Mouse (Mus musculus) c-Kit-negative CD71-positive TER-119-positive erythroid progenitor cells, embryonic 14.5 days (primary cell): ENCODE results near the gene Olfml2b.

Experiments used
- DNase-seq: peaks from one replicate; pipeline ENCODE4 v3.0.0-alpha.2; 2013; ENCODE audit warnings: low read depth, low spot score

Gene Olfml2b

GRCm38 (mm10) chr1:170646606-170647287, 2.4 kb downstream of the Olfml2b start:
- DNase-seq, result no peak

GRCm38 (mm10) chr1:170647381-170647780, 3.0 kb downstream of the Olfml2b start:
- no peak for DNase-seq

GRCm38 (mm10) chr1:170647971-170648514, 3.7 kb downstream of the Olfml2b start:
- DNase-seq, result no peak

GRCm38 (mm10) chr1:170651046-170651723, 6.9 kb downstream of the Olfml2b start:
- no peak for DNase-seq

GRCm38 (mm10) chr1:170651989-170652740, 7.8 kb downstream of the Olfml2b start:
- DNase-seq, result no peak

- DNase-seq, result no peak
Measured at GRCm38 (mm10) chr1:170655280-170655917, 11.1 kb downstream of the Olfml2b start.

GRCm38 (mm10) chr1:170656518-170657227, 12.3 kb downstream of the Olfml2b start:
- DNase-seq, result no peak

GRCm38 (mm10) chr1:170657228-170657521, 12.8 kb downstream of the Olfml2b start:
- DNase-seq, result no peak

GRCm38 (mm10) chr1:170657643-170658314, 13.4 kb downstream of the Olfml2b start:
- DNase-seq, result no peak

- no peak for DNase-seq
Measured at GRCm38 (mm10) chr1:170659260-170659659, 14.9 kb downstream of the Olfml2b start.

- no peak for DNase-seq
Measured at GRCm38 (mm10) chr1:170664620-170665185, 20.4 kb downstream of the Olfml2b start.

- no peak for DNase-seq
Measured at GRCm38 (mm10) chr1:170665200-170665599, 20.9 kb downstream of the Olfml2b start.

GRCm38 (mm10) chr1:170674184-170674775, 29.9 kb downstream of the Olfml2b start:
- no peak for DNase-seq

GRCm38 (mm10) chr1:170677681-170678080, 33.3 kb downstream of the Olfml2b start:
- no peak for DNase-seq

- no peak for DNase-seq
Measured at GRCm38 (mm10) chr1:170678861-170679260, 34.5 kb downstream of the Olfml2b start.

GRCm38 (mm10) chr1:170679624-170680023, 35.3 kb downstream of the Olfml2b start:
- DNase-seq, result no peak

GRCm38 (mm10) chr1:170683863-170684262, 39.5 kb downstream of the Olfml2b start:
- no peak for DNase-seq

- no peak for DNase-seq
Measured at GRCm38 (mm10) chr1:170689773-170690172, 45.4 kb downstream of the Olfml2b start.

GRCm38 (mm10) chr1:170691301-170691700, 47.0 kb downstream of the Olfml2b start:
- no peak for DNase-seq

GRCm38 (mm10) chr1:170694821-170695291, 50.5 kb downstream of the Olfml2b start:
- no peak for DNase-seq
